Mouse (Mus musculus): ENCODE measurements around the gene Gm4952. TPM values are rescaled to one million over a fixed set of nuclear protein-coding genes. Genes with fewer than 3 reads are reported as not detected.

The Gm4952 gene
- total RNA-seq (2021) = not detected
- long read RNA-seq, experiment 1 = 0 reads
- long read RNA-seq, experiment 2 = 0 reads

DNA sequence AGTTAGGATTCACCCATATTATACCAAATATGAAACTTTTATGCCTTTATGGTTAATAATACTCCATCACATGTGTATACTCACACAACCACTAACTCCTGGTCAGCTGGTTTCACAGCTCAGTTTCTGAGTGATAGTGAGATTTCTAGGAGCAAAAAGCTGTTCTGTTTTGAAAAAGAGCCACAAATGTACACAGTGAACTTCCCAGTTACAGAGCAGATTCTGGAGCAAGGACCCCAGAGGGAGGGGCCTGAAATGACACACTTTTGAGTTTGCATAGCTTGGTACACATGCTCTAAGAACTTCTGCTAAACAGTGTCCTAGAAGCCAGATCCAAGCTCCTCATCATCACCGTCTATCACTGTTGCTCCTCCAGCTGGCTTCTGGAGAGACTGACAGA, at the start of gene Gm4952:
TSS of gene Gm4952 (plus strand) at position 301 of the 400 bp plus-strand sequence.
- DNase-seq = no peak
- intact Hi-C loops (cut with DNase I) = loop anchor here (5.0 to 10.0 kb wide), 4 partner anchors 123 to 218 kb away; partner anchors contain the start of genes Lpxn and Zfp91

GRCm38 (mm10) chr19:12550005-12550942, 49.5 kb upstream of the Gm4952 start:
- no peak for DNase-seq
- intact Hi-C loops (cut with DNase I) = no loop called here

DNA sequence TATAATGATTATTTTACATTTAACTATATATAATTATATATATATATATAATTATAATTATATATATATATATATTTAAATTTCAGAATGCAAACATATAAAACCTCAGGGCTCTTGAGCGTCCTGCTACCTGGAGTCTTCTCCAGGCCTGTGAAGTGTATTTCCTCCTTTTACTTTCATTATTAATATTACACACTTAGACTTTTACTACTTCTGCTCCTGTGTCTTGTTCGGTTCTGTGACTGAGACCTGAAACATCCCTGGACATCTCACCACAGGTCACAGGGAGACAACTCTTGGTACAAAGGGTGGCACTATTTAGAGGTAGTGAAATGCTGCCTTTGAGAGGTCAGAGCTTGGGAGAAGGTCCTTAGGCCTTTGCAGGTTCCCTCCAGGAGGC, 43.5 kb upstream of the Gm4952 start:
- intact Hi-C loops (cut with DNase I) = no loop called here
- DNase-seq = no peak

DNA sequence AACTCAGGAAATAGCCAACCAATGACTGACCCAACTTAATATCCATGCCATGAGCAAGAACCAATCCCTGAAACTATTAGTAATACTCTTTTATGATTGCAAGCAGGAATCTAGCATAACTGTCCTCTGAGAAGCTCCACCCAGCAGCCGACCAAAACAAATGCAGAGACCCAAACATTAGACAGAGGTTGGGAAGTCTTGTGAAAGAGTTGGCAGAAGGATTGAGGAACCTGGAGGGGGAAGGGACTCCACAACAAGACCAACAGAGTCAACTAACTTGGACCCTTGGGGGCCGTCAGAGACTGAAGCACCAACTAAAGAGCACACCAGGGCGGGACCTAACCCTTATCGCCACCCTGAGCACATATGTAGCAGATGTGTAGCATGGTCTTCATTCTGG, 41.6 kb upstream of the Gm4952 start:
- intact Hi-C loops (cut with DNase I) = no loop called here
- DNase-seq = no peak

- intact Hi-C loops (cut with DNase I) = no loop called here
- no peak for DNase-seq
Measured at GRCm38 (mm10) chr19:12564197-12564596, 35.6 kb upstream of the Gm4952 start.

DNA sequence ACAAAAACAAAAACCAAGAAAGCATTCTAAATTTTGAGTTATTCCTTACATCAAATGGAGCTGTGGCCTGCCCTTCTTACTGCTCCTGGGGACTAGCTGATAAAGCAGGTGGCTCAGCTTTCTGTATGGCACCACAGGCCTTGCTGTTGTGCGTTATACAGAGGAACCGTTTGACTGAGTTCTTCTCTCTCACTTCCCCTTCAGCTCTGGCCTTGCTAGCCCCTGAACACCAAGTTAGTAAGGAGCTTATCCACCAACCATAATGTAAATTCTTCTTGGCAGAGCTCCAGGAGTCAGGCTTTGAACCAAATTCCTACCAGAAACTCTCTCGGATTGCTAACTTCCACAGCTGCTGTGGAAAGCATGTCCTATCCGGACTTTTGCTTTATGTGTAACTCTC, 32.8 kb upstream of the Gm4952 start:
- no peak for DNase-seq
- intact Hi-C loops (cut with DNase I) = no loop called here

GRCm38 (mm10) chr19:12570866-12571265, 28.9 kb upstream of the Gm4952 start:
- no peak for DNase-seq
- intact Hi-C loops (cut with DNase I) = loop anchor here (5.0 kb wide), 1 partner anchor 226 kb away; the partner anchor contains the start of genes Lpxn and Zfp91

DNA sequence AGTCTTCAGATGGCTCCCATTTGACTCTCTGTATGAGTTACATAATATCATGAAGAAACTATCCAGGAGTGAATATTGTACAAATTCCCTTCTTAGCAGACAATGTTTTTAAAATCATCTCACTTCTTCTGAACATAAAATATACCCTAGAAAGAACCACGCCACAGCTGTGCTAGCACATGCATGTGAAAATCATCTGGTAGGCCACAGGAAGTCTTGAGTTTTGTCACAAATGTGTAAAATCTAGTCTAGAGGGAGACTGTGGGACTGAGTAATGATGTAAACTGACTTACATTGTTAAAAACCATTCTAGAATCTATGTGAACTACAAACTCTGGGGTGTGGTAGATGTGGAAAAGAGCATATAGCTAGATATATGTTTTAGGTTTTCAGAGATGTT, 28.1 kb upstream of the Gm4952 start:
- DNase-seq = no peak
- intact Hi-C loops (cut with DNase I) = loop anchor here (5.0 kb wide), 1 partner anchor 226 kb away; the partner anchor contains the start of genes Lpxn and Zfp91

DNA sequence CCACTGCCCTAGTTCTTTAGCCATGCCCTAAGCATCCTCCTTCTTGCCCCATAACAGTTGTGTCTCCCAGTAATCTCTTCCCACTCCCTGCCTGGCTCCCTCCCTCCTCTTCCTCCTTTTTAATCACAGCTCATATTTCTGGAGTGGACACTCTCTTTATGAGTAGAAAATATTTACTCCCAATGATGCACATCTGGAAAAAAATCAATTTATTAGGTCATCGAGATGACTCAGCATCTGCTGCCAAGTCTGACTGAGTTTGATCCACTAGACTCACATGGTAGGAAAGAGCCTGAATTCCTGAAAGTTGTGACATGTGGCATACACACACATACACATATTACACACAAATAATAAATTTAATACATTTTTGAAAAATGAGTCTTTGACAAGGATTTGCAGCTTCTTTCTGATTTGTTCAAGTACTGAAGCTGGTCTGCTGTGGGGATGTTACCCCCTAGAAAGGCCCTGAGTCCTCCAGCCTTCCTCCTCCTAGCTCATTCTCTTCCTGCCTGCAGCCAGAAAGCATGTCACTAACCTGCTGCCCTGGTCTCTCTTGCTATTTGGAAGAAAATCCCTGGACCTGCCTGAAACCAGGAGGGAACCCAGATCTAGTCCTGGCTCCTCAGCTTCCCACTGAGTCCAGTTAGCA, 27.0 kb upstream of the Gm4952 start:
- intact Hi-C loops (cut with DNase I) = loop anchor here (5.0 kb wide), 1 partner anchor 225 kb away; the partner anchor contains the start of genes Lpxn and Zfp91
- DNase-seq = no peak

GRCm38 (mm10) chr19:12573266-12574011, 26.3 kb upstream of the Gm4952 start:
- intact Hi-C loops (cut with DNase I) = loop anchor here (5.0 kb wide), 1 partner anchor 224 kb away; the partner anchor contains the start of genes Lpxn and Zfp91
- peak; percentile 89 to 91 for DNase-seq

DNA sequence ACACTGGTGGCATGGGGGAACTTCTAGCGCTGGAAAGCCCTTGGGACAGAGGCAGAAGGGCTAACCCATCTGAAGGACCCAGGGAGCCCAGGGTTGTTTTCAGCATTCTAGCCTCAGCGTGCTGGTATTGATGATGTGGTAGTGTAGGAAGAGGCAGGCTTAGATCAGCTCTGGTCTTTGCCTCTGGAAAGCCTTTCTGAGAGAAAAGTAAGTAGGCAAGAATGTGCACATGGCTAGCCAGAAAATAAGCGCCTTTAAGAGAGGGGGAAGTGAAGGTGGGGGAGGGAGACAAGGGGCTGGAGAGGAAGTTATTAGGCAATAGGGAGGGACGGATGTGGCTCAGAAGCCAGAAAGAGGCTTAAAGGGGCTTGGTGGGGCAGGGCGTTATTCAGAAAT, 25.8 kb upstream of the Gm4952 start:
- peak in 1 of 2 experiments; percentile 27 for DNase-seq
- intact Hi-C loops (cut with DNase I) = loop anchor here (5.0 kb wide), 1 partner anchor 223 kb away; the partner anchor contains the start of genes Lpxn and Zfp91

DNA sequence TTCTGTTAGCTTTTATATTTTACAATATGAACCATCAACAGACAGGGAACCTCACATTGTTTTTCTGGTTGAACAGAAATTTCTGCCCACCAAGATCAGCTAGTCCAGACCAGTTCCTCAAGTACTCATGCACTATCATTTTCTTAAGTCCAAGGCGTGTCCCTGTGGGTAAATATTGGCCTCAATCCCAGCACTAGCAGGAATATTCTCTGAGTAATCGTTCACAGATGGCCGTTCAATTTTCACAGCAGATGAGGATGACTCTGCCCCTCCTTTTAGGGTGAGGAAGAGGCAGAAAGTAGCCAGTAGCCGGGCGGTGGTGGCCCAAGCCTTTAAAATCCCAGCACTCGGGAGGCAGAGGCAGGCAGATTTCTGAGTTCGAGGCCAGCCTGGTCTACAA, 24.7 kb upstream of the Gm4952 start:
- DNase-seq = no peak
- intact Hi-C loops (cut with DNase I) = no loop called here

- intact Hi-C loops (cut with DNase I) = no loop called here
- no peak for DNase-seq
Measured at GRCm38 (mm10) chr19:12575514-12575913, 24.3 kb upstream of the Gm4952 start.

GRCm38 (mm10) chr19:12576639-12577038, 23.1 kb upstream of the Gm4952 start:
- intact Hi-C loops (cut with DNase I) = loop anchor here (2.0 kb wide), 1 partner anchor 14 kb away; no protein-coding TSS in a partner anchor
- no peak for DNase-seq

- DNase-seq = no peak
- intact Hi-C loops (cut with DNase I) = no loop called here
Measured at GRCm38 (mm10) chr19:12585310-12585709, 14.5 kb upstream of the Gm4952 start.

GRCm38 (mm10) chr19:12591908-12592307, 7.9 kb upstream of the Gm4952 start:
- intact Hi-C loops (cut with DNase I) = loop anchor here (1.0 to 10.0 kb wide), 5 partner anchors 15 to 157 kb away; no protein-coding TSS in a partner anchor
- DNase-seq = peak; percentile 64 to 78

DNA sequence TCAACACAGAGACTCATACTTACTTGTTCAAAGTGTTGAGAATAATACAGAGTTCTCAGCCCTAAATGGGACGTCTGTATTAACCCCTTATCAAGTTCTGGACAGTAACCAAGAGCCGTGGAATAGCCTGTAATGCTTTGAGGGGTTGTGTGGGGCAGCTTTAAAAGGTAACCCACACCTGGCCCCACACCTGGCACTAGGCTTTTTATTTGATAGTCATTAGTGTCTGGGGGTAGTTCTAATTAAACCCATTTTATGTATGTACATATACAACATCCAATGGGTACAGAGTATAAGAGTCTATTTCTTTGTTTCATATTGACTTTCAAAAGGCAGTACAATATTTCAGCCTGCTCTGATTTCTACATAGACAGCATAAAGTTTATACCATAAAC, 4.6 kb upstream of the Gm4952 start:
- no peak for DNase-seq
- intact Hi-C loops (cut with DNase I) = loop anchor here (5.0 to 10.0 kb wide), 4 partner anchors 127 to 222 kb away; partner anchors contain the start of genes Lpxn and Zfp91

DNA sequence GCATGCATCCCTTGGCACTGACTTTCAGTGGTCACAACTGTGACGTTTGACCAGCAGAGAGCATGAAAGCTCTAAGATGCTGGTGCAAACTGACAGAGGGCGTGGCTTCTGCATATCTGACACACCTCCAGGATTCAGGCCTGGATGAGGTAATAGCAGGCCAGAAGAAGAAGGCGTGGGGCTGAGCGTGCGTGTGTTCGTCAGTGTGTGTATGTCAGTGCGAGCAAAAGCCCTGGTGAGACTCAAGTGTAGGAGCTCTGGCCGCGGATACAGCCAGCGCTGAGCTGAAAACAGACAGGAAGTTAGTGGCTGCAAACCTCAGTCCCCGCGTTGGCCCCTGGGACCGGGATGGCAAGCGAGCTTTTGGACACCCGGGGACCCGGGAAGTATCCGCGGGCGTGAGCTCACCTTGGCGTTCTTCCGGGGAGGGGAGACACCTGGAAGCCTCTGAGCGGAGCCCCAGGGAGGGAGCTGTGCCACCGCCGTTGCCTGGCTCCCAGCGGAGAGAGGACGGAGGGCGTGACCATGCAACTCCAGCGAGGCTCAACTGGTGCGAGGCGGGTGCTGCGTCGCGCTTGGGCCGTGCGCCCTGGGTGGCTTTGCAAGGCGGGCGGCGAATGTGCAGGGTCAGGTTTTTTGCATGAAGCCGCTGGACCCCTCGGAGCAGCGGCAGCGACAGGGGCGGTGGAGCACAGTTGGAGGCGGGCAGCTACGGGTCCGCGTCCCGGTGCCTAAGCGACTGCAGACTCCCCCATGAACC, 4.1 kb upstream of the Gm4952 start:
- intact Hi-C loops (cut with DNase I) = loop anchor here (5.0 to 10.0 kb wide), 4 partner anchors 127 to 222 kb away; partner anchors contain the start of genes Lpxn and Zfp91
- DNase-seq = peak; percentile 49 to 57

Measured in heart, postnatal 14 days (tissue).